Mouse (Mus musculus): Measurements from ENCODE around the gene Gjb3.

DNA sequence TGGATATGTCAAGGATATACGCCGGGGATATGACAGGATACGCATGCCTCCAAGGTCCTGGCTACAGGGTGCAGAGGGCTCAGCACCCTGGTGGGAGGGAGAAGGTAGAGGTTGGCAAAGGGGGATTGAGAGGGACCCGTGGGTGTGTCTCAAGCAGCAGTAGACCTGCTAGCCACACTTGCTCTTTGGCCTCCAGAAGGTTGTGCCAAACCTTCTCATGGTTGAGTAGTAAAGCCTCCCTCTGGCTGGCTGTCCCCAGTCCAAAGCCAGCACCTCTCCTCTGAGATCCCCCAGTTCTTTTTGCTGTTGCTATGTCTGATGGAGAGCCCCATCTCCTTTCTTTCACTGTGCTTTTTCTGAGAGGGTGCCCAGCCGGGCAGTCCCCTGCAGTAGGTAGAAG is 5.4 kb downstream of the Gjb3 start:
- TF ChIP-seq CTCF (IDR thresholded peaks at IDR 0.05; ENCODE audit: low read depth) (no peak), EP300 (optimal IDR thresholded peaks at IDR 0.05) (no peak)

Data from stomach, postnatal 0 days (tissue).